Mouse (Mus musculus): ENCODE measurements at regions not wholly inside any gene's neighbourhood (a gene's known extent, or its start where the extent isn't known, plus 50 kb on each side); places are given as distances from the start of the nearest gene placed in this dataset.

DNA sequence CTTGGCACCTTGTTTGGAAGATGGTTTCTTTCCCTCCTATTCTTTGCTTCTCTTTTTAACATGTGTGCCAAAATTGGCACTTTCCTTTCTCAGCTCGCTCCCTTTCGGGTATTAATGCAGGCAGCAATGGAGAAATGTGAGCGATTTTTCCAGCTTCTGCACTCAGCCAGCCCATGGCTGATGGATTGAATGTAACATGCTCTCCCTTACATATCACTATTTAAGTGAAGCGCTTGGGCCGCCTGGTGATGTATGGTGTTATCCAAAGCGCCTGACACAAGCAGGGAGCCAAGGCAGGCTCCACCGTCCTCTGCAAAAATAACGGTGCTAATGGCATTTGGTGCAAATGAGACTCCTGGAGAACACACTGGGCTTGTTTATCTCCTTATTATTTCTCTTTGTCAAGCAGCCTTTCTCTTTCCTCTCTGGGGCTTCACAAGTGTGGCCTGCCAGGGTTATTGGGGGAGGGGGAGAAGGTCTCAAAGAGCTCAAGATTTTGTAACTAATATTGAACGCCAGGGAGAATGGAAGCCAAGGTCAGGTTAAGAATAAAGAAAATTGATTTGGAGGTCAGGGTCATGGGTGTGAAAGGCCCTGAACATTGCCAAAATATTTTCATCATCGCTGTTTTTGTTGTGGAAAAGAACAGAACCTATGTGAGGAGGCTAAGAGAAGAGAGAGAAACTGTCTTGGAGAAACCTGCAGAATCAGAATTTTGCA lies 497.9 kb upstream of the Smim15 start:
- Histone ChIP-seq H3K27ac (peak overlapping the region; percentile 47), H3K4me3 (no peak overlapping the region)
- intact Hi-C loops (cut with DNase I) = loop anchor here (2.0 to 10.0 kb wide), 3 partner anchors 52 to 212 kb away; no protein-coding TSS in a partner anchor
- DNase-seq (ENCODE audit: extremely low spot score in 1 of 2, low spot score in 2 of 2) = no peak
- no peak for TF ChIP-seq CTCF (IDR thresholded peaks at IDR 0.05)

DNA sequence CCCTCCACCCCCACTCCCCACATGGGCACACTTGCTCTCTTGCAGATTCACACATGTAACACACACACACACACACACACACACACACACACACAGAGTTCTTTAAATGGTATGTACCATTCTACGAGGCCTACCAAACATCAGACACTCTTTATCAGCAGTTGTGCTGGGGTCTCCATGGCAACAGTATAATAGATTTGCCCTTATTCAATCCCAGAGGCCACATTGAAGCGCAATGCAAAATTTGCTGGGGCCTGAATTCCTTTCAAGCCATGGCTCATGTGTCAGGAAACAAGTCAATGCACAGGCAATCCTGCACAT lies 502.7 kb upstream of the Smim15 start:
- Histone ChIP-seq H3K4me3 (no peak overlapping the region), H3K27ac (no peak overlapping the region)
- DNase-seq (ENCODE audit: extremely low spot score in 1 of 2, low spot score in 2 of 2) = no peak
- no peak for TF ChIP-seq CTCF (IDR thresholded peaks at IDR 0.05)
- intact Hi-C loops (cut with DNase I) = loop anchor here (10.0 kb wide), 1 partner anchor 207 kb away; no protein-coding TSS in a partner anchor

DNA sequence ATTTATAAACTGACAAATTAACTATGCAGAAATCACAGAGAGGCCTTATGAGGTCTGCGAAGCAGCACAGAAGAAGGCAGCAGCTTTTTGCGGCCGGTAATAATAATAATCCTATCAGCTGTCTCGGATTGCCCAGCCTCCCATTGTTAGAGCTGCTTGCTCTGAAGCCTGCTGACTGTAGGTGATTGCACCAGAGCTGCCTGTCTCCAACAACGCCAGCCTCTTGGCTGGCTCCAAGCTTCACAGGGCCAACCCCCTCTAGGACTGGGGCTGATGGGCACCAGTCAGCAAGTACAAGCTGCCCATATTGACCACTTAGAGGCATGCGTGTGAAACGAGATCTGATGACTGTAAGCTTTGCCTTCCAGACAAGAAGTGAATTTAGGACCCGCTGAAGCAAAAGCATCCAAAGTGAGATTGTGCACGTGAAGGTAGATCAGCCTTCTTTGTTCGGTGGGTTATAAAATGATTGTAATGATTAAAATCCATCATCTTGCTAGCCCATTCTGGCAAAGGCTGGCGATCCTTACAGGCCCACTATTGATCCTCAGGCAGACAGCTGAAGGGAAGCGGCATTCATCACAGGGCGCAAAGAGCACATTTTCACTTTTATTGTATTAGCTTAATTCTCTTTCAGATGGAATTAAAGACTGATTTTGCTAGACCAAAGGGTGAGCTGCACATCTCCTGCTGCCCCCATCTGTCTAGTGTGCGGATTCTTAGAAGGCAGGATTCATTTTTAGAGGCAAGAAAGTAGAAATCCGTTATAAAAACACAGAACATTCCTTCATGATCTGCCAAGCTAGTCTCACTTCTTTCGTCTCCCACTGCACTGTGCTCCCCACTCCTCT lies 503.2 kb upstream of the Smim15 start:
- H3K27ac ChIP-seq = no peak overlapping the region
- no peak for DNase-seq (ENCODE audit: extremely low spot score in 1 of 2, low spot score in 2 of 2)
- no peak overlapping the region for H3K4me3 ChIP-seq
- intact Hi-C loops (cut with DNase I) = loop anchor here (10.0 kb wide), 1 partner anchor 206 kb away; no protein-coding TSS in a partner anchor
- no peak for TF ChIP-seq CTCF (IDR thresholded peaks at IDR 0.05)

DNA sequence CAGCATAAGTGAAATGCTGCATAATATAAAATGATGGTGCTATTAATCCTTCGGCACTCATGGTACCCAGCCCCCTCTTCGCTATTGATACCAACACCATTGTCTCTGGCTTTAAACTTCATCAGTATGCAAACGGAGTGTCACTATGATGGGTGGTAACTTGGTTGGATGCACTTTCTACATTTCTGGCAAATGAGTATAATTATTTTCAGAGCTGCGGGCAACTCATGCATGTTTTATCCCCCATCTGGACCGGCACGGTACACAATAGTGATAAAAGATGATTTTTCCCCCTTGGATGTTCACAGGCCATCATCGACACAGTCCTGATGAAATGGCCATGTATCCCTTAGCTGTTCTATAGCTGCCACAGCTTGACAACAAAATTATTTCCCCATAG lies 503.9 kb upstream of the Smim15 start:
- TF ChIP-seq CTCF (IDR thresholded peaks at IDR 0.05) = no peak
- intact Hi-C loops (cut with DNase I) = loop anchor here (10.0 kb wide), 1 partner anchor 206 kb away; no protein-coding TSS in a partner anchor

DNA sequence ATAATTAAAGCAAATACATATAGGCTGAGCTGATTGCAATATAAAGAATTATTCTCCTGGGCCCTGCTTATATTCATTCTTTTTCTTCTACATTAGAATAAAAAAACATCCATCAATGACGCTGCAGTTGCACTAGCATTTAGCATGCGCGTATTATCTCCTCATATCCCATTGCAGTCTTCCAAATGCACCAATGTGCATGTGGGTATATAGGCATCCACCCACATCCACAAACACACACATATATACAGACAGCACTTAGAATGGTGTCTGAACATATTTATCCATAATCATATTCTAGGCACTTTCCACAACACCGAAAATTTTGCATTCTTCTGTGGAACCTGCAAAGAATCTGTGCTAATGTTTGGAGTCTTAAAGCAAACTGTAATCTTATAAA lies 504.4 kb upstream of the Smim15 start:
- no peak for TF ChIP-seq CTCF (IDR thresholded peaks at IDR 0.05)
- Histone ChIP-seq H3K27ac (no peak overlapping the region), H3K4me3 (no peak overlapping the region)
- DNase-seq (ENCODE audit: extremely low spot score in 1 of 2, low spot score in 2 of 2) = no peak
- intact Hi-C loops (cut with DNase I) = loop anchor here (10.0 kb wide), 1 partner anchor 205 kb away; no protein-coding TSS in a partner anchor

More for the DNA sequence above, 503.9 kb upstream of the Smim15 start:
- no peak for DNase-seq (ENCODE audit: extremely low spot score in 1 of 2, low spot score in 2 of 2)
- Histone ChIP-seq H3K4me3 (no peak overlapping the region), H3K27ac (no peak overlapping the region)

DNA sequence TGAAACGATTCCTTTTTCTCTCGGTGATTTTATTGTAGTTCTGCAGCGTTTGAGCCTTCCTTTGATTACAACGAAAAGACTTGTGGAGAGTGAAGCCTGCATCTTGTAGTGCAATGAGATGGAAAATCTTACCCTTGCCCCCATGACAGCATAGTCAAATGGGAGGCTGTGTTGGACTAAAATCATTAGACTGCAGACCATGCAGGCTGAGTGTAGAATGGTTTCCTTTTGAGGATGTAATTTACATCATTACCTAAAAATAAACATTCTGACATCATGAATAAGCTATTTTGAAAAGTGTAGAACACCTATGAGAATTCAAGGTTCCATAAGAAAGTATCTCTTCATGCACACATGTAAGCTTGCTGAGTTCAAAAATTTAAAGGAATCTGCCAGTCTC lies 504.9 kb upstream of the Smim15 start:
- Histone ChIP-seq H3K27ac (no peak overlapping the region), H3K4me3 (no peak overlapping the region)
- DNase-seq (ENCODE audit: extremely low spot score in 1 of 2, low spot score in 2 of 2) = no peak
- intact Hi-C loops (cut with DNase I) = no loop called here
- no peak for TF ChIP-seq CTCF (IDR thresholded peaks at IDR 0.05)

DNA sequence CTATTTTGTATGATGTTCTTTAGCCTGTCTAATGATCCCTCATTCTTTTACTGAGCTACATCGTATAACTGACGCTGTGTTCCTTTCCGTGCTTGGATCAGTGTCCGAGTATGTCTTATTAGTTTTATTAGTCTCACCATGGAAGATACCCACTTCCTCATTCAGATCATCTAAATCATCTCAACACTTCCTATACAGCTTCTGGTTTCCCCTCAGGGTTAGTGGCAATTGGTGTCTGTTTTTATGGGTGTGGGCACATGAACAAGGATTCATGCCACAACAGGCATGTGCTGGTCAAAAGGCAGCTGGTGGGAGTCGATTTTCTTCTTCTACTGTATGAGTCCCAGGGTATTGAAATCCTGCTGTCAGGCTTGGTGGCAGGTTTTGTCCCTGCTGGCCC lies 509.0 kb upstream of the Smim15 start:
- intact Hi-C loops (cut with DNase I) = no loop called here
- H3K27ac ChIP-seq = no peak overlapping the region
- TF ChIP-seq CTCF (IDR thresholded peaks at IDR 0.05) = no peak
- H3K4me3 ChIP-seq = no peak overlapping the region
- no peak for DNase-seq (ENCODE audit: extremely low spot score in 1 of 2, low spot score in 2 of 2)

DNA sequence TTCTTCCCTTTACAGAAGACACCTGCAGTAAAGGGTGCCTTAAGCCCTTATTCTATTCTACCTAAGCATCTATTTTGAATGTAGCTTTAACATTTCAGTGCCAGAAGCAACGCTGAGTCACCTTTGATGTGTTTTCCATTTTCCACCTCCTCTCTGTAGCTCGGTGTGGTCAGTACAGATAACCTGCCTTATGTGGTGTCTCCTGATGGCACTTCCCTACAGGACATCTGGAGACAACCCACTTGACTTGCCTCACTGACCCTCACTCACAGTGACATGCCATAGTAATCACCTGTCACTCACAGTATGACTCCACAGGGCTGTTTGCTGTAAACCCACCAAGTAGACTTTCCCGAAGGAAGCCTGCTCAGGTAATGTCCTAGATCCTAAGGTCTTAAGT lies 510.9 kb upstream of the Smim15 start:
- H3K4me3 ChIP-seq = no peak overlapping the region
- TF ChIP-seq CTCF (IDR thresholded peaks at IDR 0.05) = no peak
- no peak overlapping the region for H3K27ac ChIP-seq
- no peak for DNase-seq (ENCODE audit: extremely low spot score in 1 of 2, low spot score in 2 of 2)
- intact Hi-C loops (cut with DNase I) = no loop called here

DNA sequence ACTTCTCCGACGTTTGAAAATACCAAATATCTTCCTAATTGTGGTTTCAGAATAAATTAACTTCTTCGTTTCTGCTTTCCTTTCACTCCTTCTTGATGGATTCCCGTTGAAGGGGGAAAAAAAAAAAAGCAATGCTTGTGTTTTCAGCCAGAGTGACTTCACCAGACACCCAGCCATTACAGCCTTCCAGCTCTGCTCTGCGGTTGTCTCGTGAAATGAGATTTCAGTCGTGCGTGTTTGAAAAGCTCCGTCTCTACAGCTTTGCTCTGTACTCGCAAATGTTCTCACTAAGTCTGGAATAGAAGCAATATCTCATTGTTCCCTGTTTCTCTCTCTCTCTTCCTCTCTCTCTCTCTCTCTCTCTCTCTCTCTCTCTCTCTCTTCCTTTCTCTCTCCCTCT lies 509.6 kb upstream of the Kif2a start:
- DNase-seq (ENCODE audit: extremely low spot score in 1 of 2, low spot score in 2 of 2) = no peak
- no peak overlapping the region for H3K4me3 ChIP-seq
- no peak for TF ChIP-seq CTCF (IDR thresholded peaks at IDR 0.05)
- no peak overlapping the region for H3K27ac ChIP-seq
- intact Hi-C loops (cut with DNase I) = no loop called here

DNA sequence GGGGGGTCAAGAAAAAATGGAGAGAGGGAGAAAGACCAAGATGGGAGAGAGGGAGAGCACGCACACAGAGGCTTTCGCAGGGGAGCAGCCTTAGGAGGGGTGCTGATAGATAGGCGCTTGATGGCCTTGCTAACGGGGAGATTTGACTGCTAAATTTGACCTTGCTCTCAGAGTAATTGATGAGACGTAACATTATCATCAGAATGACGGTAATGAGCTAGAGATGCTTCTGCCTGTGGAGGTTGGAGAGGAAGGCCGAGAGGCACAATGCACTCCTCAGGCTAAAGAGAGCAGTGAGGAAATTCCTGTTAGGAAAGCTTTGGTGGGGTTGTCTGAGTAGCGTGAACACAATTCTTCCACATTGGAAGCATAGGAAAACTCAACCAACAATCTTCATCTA lies 509.1 kb upstream of the Kif2a start:
- Histone ChIP-seq H3K4me3 (no peak overlapping the region), H3K27ac (no peak overlapping the region)
- no peak for TF ChIP-seq CTCF (IDR thresholded peaks at IDR 0.05)
- no peak for DNase-seq (ENCODE audit: extremely low spot score in 1 of 2, low spot score in 2 of 2)
- intact Hi-C loops (cut with DNase I) = no loop called here

DNA sequence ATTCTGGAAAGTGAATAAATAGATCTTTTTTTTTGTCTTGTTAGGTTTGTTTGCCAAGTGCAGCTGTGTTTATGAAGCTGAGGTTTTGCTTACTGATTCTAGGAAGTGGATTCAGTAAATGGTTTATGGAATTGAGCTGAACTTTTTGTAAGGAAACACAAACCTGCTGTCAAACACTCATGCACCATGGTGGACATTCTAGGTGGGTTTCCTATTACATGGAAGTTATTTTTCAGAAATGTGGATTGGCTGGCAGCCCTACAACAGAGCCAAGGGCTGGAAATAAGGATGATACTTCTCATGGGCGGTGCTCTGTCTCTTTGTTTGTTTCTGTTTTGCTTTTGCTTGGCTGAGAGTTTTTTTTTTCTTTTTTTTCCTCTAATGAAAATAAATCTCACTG lies 508.5 kb upstream of the Kif2a start:
- Histone ChIP-seq H3K4me3 (no peak overlapping the region), H3K27ac (no peak overlapping the region)
- intact Hi-C loops (cut with DNase I) = no loop called here
- no peak for TF ChIP-seq CTCF (IDR thresholded peaks at IDR 0.05)
- DNase-seq (ENCODE audit: extremely low spot score in 1 of 2, low spot score in 2 of 2) = no peak

DNA sequence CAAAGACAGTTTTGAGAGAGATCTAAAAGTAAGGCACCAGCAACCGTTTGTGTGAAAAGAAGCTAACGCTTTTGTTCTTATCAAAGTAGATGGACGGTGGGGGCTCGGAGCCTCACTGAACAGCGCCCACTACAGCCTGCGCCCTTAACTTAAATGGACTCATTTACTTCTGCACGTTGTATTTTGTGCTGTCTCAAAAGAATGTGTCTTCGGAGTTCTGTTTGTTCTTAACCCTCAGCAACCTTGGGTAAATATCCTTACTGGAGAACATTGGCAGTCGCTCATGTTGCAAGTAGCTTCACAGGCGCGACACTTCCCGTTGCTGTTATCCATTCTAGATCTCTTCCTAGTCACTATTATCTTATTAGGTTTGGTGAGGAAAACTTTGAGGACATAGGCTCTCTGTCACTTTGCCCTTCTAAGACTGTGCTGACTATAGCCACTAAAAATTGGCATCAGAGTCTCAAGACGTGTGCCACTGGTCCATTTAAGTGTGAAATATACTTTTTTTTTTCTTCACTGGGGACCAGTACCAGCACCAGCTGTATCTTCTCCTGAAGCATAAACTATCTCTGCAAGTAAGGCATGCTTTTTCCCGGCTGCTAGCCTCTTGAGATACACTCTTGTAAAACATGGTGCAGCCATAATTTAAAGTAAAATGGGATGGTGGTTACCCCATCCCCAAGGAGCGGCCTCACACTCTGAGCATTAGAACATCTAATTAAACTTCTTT lies 507.0 kb upstream of the Kif2a start:
- H3K4me3 ChIP-seq = no peak overlapping the region
- no peak overlapping the region for H3K27ac ChIP-seq
- intact Hi-C loops (cut with DNase I) = no loop called here
- TF ChIP-seq CTCF (IDR thresholded peaks at IDR 0.05) = no peak
- no peak for DNase-seq (ENCODE audit: extremely low spot score in 1 of 2, low spot score in 2 of 2)

All from left cerebral cortex, adult 2 months (tissue).